Mouse (Mus musculus) heart, embryonic 12.5 days (tissue): Measurements from ENCODE around the gene Mrpl52. TPM values are rescaled to one million over a fixed set of nuclear protein-coding genes. Genes with fewer than 3 reads are reported as not detected.

ENCODE experiments used
- ATAC-seq: fragments of 200-750 bp; cut with Nextera tagmentation; 2 replicates; pipeline ENCODE4 v1.8.0; 2017; ENCODE audit warnings: moderate TSS enrichment, moderate library complexity; ENCODE audit not compliant: insufficient number of reproducible peaks, low FRiP score
- H3K27ac ChIP-seq: fragments of 300-500 bp; sonication (generic); 2 replicates; pipeline ENCODE4 v1.5.1; 2016; ENCODE audit warnings: mild to moderate bottlenecking, moderate library complexity; ENCODE audit not compliant: poor library complexity, severe bottlenecking
- H3K27me3 ChIP-seq: fragments of 300-500 bp; sonication (generic); replicated peaks from 2 replicates; pipeline ENCODE4 v1.6.1; 2016; ENCODE audit warnings: mild to moderate bottlenecking, moderate library complexity
- H3K36me3 ChIP-seq: fragments of 300-500 bp; sonication (generic); 2 replicates; pipeline ENCODE4 v1.6.1; 2016; ENCODE audit warnings: mild to moderate bottlenecking, moderate library complexity
- H3K4me1 ChIP-seq: fragments of 300-500 bp; sonication (generic); replicated peaks from 2 replicates; pipeline ENCODE4 v1.6.1; 2016; ENCODE audit warnings: mild to moderate bottlenecking
- H3K4me2 ChIP-seq: fragments of 300-500 bp; sonication (generic); 2 replicates; pipeline ENCODE4 v1.6.1; 2016; ENCODE audit warnings: mild to moderate bottlenecking, moderate library complexity
- H3K4me3 ChIP-seq: fragments of 300-500 bp; sonication (generic); 2 replicates; pipeline ENCODE4 v1.5.1; 2016; ENCODE audit warnings: mild to moderate bottlenecking
- H3K9ac ChIP-seq: fragments of 300-500 bp; sonication (generic); 2 replicates; pipeline ENCODE4 v1.6.1; 2016; ENCODE audit warnings: mild to moderate bottlenecking, moderate library complexity
- H3K9me3 ChIP-seq: fragments of 300-500 bp; sonication (generic); replicated peaks from 2 replicates; pipeline ENCODE4 v1.6.1; 2016; ENCODE audit warnings: mild to moderate bottlenecking, moderate library complexity
- WGBS: fragments of 180-500 bp; shearing (Covaris S2); methylation state at CpG from one replicate; pipeline ENCODE4 v1.1.7; 2016; 5-methylcytosine and 5-hydroxymethylcytosine counted together
- polyA plus RNA-seq: library from polyadenylated mRNA; unstranded; fragments of >200 nt; fragmentation: Nextera tagmentation; extraction: Ambion mirVana; gene quantifications from 2 replicates; pipeline ENCODE4 v1.2.1, GENCODE M21; 2016

The Mrpl52 gene
- polyA plus RNA-seq, 1 experiment from 2014 or later, result 290 TPM

DNA sequence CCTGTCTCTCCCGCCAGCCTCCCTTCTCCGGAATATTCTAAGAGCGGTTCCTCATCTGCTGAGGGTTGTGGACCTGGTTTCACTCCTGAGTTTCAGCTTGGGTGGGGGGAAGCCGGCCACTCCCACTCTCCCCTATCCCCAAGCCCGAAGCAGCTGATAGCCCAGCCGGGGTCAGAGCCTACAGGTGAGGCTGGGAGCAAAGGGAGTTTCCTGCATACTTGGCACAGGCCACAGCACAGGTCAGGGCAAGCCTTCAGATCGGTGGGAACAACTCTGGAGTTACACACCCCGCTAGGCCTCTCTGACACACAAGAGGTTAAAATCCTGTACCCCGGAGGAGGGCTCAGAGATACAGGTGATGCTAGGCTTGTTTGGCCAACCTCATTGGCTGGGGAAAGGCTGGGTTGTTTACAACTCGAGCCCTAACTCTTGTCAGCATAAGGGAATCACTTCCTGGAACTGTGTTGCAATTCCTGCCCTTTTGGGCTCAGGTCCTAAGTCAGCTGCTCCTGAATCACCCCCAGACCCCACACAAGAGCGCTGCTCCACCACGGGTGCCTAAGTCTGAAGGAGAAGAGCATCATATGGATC is 7.3 kb downstream of the Mrpl52 start:
- Histone ChIP-seq H3K4me3 (peak overlapping the region; percentile 88), H3K27ac (peak overlapping the region; percentile 94; the same call in 1 of the 2 replicates), H3K4me2 (peak overlapping the region; percentile 82), H3K9ac (peak overlapping the region; percentile 98), H3K4me1 (peaks cover 48% of the 10 kb centered on the region), H3K27me3 (no peaks in the 10 kb centered on the region), H3K36me3 (peaks cover 45% of the 10 kb centered on the region), H3K9me3 (no peaks in the 10 kb centered on the region)
- 51% methylated on average over 12 of the region's 12 CpGs for WGBS
- no peak for ATAC-seq

DNA sequence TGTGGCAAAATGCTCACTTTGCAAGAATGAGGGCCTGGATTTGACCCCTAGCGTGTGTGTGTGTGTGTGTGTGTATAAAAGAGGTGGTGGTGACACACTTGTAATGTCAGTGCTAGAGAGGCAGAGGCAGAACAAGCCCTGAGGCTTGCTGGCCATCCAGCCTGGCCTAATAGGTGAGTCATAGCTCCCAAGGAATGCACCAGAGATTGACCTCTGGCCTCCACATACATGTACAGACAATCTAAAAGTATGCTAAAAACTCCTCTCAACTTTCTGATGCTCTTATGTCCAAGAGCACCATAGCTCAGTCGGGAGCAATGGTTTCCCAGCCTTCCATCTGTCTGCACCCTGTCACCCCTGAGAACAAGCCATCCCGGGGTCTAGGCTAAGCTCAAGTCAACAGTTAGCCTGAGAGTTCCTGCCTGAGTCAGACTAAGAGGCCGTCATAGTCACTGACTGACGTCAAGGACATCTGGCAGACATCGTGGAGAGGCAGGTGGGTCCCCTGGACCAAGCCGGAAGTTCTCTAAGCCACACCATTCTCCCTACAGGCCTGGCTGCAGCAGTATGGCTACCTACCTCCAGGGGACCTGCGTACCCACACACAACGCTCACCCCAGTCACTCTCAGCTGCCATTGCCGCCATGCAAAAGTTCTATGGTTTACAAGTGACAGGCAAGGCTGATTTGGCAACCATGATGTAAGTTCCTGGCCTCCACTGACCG is 8.6 kb downstream of the Mrpl52 start:
- Histone ChIP-seq H3K36me3 (peaks cover 53% of the 10 kb centered on the region), H3K27me3 (no peaks in the 10 kb centered on the region), H3K4me3 (no peak overlapping the region), H3K9ac (no peak overlapping the region), H3K4me2 (no peak overlapping the region), H3K9me3 (no peaks in the 10 kb centered on the region), H3K27ac (no peak overlapping the region), H3K4me1 (peaks cover 35% of the 10 kb centered on the region)
- ATAC-seq, result no peak
- 71% methylated on average over 11 of the region's 11 CpGs for WGBS

DNA sequence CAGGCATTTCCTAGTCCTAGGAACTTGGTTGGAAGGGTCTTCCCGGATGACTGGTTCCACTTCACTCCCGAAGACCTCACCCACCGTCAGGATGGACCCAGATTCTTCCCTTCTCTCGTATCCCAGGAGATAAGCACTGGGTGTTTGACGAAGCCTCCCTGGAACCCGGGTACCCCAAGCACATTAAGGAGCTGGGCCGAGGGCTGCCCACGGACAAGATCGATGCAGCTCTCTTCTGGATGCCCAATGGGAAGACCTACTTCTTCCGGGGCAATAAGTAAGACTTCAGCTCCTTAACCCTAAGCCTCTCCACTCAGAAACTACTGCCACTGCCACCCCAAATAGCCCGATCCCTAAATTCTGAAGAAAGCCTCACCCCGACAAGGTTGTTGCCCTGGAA is 12.4 kb downstream of the Mrpl52 start:
- Histone ChIP-seq H3K9me3 (no peaks in the 10 kb centered on the region), H3K27me3 (no peaks in the 10 kb centered on the region), H3K4me3 (no peak overlapping the region), H3K27ac (no peak overlapping the region), H3K9ac (no peak overlapping the region), H3K4me1 (peaks cover 27% of the 10 kb centered on the region), H3K4me2 (no peak overlapping the region), H3K36me3 (peaks cover 64% of the 10 kb centered on the region)
- no peak for ATAC-seq
- 86% methylated on average over 12 of the region's 12 CpGs for WGBS

DNA sequence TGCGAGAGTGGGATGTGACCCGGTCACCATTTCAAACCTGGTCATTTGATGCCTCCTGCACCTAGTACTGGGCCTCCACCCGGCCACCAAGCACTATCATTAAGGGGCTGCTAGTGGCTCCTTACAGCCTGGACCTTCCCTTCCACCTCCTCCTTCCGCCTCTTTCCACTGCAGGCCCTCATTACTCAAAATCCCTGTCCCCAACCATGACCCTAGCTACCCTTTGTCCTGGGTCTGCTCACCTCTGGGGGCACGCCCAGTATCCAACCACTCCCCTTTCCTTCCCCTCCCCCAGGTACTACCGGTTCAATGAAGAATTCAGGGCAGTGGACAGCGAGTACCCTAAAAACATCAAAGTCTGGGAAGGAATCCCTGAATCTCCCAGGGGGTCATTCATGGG is 12.9 kb downstream of the Mrpl52 start:
- Histone ChIP-seq H3K27ac (no peak overlapping the region), H3K27me3 (no peaks in the 10 kb centered on the region), H3K4me3 (no peak overlapping the region), H3K9me3 (no peaks in the 10 kb centered on the region), H3K9ac (no peak overlapping the region), H3K4me1 (peaks cover 26% of the 10 kb centered on the region), H3K4me2 (no peak overlapping the region), H3K36me3 (peaks cover 63% of the 10 kb centered on the region)
- 76% methylated on average over 7 of the region's 7 CpGs for WGBS
- no peak for ATAC-seq

DNA sequence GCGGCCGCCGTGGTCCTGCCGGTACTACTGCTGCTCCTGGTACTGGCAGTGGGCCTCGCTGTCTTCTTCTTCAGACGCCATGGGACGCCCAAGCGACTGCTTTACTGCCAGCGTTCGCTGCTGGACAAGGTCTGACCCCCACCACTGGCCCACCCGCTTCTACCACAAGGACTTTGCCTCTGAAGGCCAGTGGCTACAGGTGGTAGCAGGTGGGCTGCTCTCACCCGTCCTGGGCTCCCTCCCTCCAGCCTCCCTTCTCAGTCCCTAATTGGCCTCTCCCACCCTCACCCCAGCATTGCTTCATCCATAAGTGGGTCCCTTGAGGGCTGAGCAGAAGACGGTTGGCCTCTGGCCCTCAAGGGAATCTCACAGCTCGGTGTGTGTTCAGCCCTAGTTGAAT is 13.8 kb downstream of the Mrpl52 start:
- Histone ChIP-seq H3K27me3 (no peaks in the 10 kb centered on the region), H3K9ac (no peak overlapping the region), H3K4me2 (no peak overlapping the region), H3K36me3 (peaks cover 59% of the 10 kb centered on the region), H3K4me1 (peaks cover 20% of the 10 kb centered on the region), H3K27ac (no peak overlapping the region), H3K9me3 (no peaks in the 10 kb centered on the region), H3K4me3 (no peak overlapping the region)
- ATAC-seq, result no peak
- 88% methylated on average over 14 of the region's 14 CpGs for WGBS

DNA sequence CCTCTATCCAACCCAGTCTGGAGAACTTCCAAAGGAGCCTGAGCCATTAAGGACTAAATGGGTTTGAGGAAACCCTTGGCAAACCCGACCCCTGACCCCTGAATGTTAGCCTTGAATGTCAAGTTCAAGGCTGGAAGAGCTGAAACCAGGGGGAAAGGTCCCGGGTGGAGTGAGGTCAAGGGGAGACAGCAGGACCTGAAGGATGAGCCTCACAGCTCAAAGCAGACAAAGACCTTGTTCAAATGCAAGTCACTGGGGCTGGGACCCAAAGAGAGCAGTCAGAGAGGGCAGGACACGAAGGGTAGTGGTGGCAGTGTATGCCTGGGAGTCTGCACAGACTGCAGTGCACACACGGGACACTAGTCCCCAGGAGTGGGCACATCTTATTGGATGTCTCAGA is 14.7 kb downstream of the Mrpl52 start:
- no peak overlapping the region for H3K4me2 ChIP-seq
- no peaks in the 10 kb centered on the region for H3K9me3 ChIP-seq
- H3K4me1 ChIP-seq, result peaks cover 23% of the 10 kb centered on the region
- ATAC-seq, result no peak
- no peaks in the 10 kb centered on the region for H3K27me3 ChIP-seq
- H3K27ac ChIP-seq, result no peak overlapping the region
- no peak overlapping the region for H3K4me3 ChIP-seq
- WGBS, result 75% methylated on average over 4 of the region's 4 CpGs
- no peak overlapping the region for H3K9ac ChIP-seq
- H3K36me3 ChIP-seq, result peaks cover 51% of the 10 kb centered on the region

DNA sequence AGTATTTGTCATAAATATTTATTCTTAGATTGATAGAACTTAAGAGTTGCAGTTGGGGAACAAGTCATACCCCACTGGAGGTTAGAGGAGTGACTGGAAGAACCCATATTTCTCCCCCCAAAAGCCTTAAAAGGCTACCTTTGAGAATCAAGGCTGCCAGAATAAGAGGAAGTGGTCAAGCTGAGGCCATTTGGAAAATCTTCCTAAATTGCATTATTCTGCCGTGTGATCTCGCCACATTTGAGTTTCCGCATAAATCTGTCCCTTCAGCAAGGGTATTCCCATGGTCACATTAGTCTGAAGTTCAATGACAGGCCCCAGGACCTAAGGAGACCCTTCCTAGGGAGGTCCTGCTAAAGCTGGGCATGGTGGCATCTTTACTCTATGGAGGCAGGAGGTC is 15.8 kb downstream of the Mrpl52 start:
- 86% methylated on average over 3 of the region's 3 CpGs for WGBS

DNA sequence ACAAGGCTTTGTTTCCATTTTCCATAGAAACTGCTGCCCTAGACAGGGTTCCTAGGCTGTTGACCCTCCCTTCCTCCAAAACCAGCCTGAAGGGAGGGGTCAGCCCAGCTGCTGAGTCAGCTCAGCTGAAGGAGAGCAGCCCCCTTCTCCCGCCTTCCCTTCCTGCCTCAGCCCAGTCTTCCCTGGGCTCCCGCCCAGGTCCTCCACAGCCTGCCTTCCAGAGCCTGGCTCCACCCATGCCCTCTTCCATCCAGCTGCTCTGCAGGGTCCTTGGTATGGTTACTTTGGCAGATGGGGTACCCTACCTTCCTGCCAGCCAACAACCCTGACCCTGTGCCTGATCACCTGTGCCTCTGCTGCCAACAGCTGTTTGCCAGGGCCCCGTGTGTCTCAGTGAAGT is 16.5 kb downstream of the Mrpl52 start:
- no peaks in the 10 kb centered on the region for H3K9me3 ChIP-seq
- no peak overlapping the region for H3K4me3 ChIP-seq
- no peak overlapping the region for H3K9ac ChIP-seq
- peaks cover 36% of the 10 kb centered on the region for H3K36me3 ChIP-seq
- no peaks in the 10 kb centered on the region for H3K27me3 ChIP-seq
- ATAC-seq, result peak; percentile 69
- H3K4me2 ChIP-seq, result no peak overlapping the region
- H3K27ac ChIP-seq, result peak overlapping the region; percentile 56
- WGBS, result 26% methylated on average over 3 of the region's 3 CpGs
- H3K4me1 ChIP-seq, result peaks cover 23% of the 10 kb centered on the region

More for the DNA sequence above, 15.8 kb downstream of the Mrpl52 start:
- Histone ChIP-seq H3K36me3 (peaks cover 41% of the 10 kb centered on the region), H3K27me3 (no peaks in the 10 kb centered on the region), H3K4me2 (no peak overlapping the region), H3K27ac (peak overlapping the region; percentile 56), H3K9ac (no peak overlapping the region), H3K4me1 (peaks cover 23% of the 10 kb centered on the region), H3K4me3 (no peak overlapping the region), H3K9me3 (no peaks in the 10 kb centered on the region)
- no peak for ATAC-seq

DNA sequence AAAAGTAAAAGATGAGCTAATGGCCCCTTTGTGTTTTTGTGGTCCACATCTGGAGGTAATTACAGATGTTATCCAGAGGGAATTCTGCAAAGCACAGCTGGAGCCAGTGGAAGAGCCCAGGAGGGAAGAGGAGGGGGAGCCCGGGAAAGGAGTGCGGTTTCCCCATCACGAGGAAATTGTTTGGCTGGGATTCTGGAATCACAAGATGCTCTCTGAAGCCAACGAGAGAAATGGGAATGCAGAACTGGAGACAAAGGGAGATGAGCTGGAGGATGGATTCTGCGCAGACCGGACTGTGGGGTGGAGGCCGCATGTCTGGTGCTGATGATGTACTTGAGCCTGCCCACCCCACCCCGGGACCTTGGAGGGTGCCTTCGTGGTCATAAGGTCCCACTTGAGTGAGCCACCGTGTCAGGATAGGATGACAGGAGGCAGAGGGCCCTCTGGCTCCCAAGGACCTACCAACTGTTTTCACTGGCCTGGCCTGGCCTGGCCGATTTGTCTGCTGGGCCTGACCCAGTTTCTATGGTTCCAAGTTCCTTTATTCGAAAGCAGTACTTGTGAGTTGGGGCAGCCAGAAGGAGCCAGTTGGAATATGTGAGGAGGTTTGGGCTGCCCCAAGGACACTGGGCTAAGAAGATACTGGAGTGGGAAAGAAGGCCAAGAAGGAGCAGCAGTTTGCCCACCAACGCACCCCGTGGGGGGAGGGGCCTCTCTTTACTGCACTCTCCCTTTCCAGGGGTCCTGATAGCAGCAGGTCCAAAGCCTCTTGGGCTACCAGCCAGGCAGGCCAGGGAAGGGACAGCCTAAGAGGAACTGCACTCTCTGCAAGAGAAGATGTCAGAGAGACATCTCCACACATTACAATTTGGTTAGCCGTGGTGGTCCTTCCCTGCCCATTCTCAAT is 17.3 kb downstream of the Mrpl52 start:
- Histone ChIP-seq H3K27me3 (no peaks in the 10 kb centered on the region), H3K9ac (no peak overlapping the region), H3K4me2 (no peak overlapping the region), H3K4me1 (peaks cover 23% of the 10 kb centered on the region), H3K27ac (0 out of 2 replicates have a peak overlapping the region, but pooled peaks have one; percentile 56), H3K9me3 (no peaks in the 10 kb centered on the region), H3K4me3 (no peak overlapping the region), H3K36me3 (peaks cover 28% of the 10 kb centered on the region)
- WGBS, result 49% methylated on average over 15 of the region's 15 CpGs
- no peak for ATAC-seq

DNA sequence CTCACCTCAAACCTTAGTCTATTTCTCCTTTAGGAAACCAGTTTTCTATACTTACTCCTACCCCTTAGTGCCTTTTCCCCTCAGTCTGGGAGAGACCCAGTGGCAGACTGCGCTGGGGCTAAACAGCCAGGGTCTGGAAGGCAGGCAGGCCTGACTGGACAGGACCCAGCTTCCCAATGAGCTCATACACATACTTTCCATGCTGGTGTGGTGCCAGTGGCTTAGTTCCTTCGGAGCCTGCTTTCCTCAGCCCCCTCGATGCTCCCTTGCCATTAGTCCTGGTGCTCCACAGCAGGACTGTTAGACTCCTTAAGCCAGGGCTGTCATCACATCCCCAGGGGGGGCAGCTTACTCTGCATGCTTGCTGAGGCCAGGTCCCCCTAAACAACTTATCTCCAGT is 18.8 kb downstream of the Mrpl52 start:
- Histone ChIP-seq H3K9ac (peak overlapping the region; percentile 15; the same call in 1 of the 2 replicates), H3K4me3 (no peak overlapping the region), H3K27me3 (no peaks in the 10 kb centered on the region), H3K36me3 (peaks cover 13% of the 10 kb centered on the region), H3K27ac (peak overlapping the region; percentile 26), H3K4me1 (peaks cover 23% of the 10 kb centered on the region), H3K4me2 (no peak overlapping the region), H3K9me3 (no peaks in the 10 kb centered on the region)
- no peak for ATAC-seq
- 20% methylated on average over 3 of the region's 3 CpGs for WGBS

DNA sequence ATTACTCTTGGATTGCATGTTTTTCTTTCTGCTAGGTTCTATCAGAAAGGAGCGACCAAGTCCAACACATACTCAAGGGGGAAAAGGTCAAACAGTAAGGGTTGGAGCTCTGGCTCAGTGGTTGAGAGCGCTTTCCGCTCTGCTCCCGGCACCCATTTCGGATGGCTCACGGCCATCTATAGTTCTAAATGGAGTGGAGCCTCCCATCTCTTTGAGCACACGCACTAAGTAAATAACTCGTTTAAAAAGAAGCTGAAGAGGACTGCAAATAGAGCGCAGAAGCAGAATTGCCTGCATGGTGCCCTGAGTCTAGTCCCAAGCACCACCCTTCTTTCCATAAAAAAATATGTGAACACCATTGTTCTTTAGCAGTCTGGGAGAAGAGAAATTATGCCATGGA is 26.9 kb downstream of the Mrpl52 start:
- Histone ChIP-seq H3K4me2 (no peak overlapping the region), H3K4me1 (no peaks in the 10 kb centered on the region), H3K36me3 (no peaks in the 10 kb centered on the region), H3K9ac (no peak overlapping the region), H3K9me3 (no peaks in the 10 kb centered on the region), H3K4me3 (no peak overlapping the region), H3K27me3 (no peaks in the 10 kb centered on the region; the same call in 1 of the 2 replicates), H3K27ac (no peak overlapping the region)
- whole genome bisulfite sequencing, result 87% methylated on average over 9 of the region's 9 CpGs
- ATAC-seq, result no peak
